Mouse (Mus musculus): ENCODE data around the gene Fndc7. TPM values are rescaled to one million over a fixed set of nuclear protein-coding genes. Genes with fewer than 3 reads are reported as not detected.

Fndc7 gene
- polyA plus RNA-seq, 1 experiment from 2014 or later = not detected

- ATAC-seq (ENCODE audit: low FRiP score, low TSS enrichment) = peak; percentile 68; the same call in 1 of the 2 replicates
- Histone ChIP-seq H3K4me2 (replicated peaks; ENCODE audit: low read depth, low read length) (no peak overlapping the region; the same call in 1 of the 2 replicates), H3K27ac (ENCODE audit: low read length) (peak overlapping the region; percentile 34; the same call in 1 of the 2 replicates)
Observed at GRCm38 (mm10) chr3:108858231-108858770, 31.5 kb downstream of the Fndc7 start.

GRCm38 (mm10) chr3:108857714-108858113 lies 32.1 kb downstream of the Fndc7 start:
- Histone ChIP-seq H3K27me3 (ENCODE audit: insufficient read depth, low read length) (no peaks in the 10 kb centered on the region), H3K4me3 (ENCODE audit: low read length) (no peak overlapping the region), H3K27ac (ENCODE audit: low read length) (0 out of 2 replicates have a peak overlapping the region, but pooled peaks have one; percentile 34), H3K36me3 (ENCODE audit: insufficient read depth, low read length) (no peaks in the 10 kb centered on the region), H3K4me1 (ENCODE audit: insufficient read depth, low read length) (peaks cover 14% of the 10 kb centered on the region; the same call in 1 of the 2 replicates), H3K9ac (replicated peaks; ENCODE audit: low read length) (no peak overlapping the region), H3K9me3 (ENCODE audit: low read length) (no peaks in the 10 kb centered on the region), H3K4me2 (replicated peaks; ENCODE audit: low read depth, low read length) (no peak overlapping the region)
- no peak for ATAC-seq (ENCODE audit: low FRiP score, low TSS enrichment)
- 100% methylated on average over 1 of the region's 1 CpGs for WGBS

More at GRCm38 (mm10) chr3:108858231-108858770, 31.5 kb downstream of the Fndc7 start:
- Histone ChIP-seq H3K9ac (replicated peaks; ENCODE audit: low read length) (no peak overlapping the region), H3K27me3 (ENCODE audit: insufficient read depth, low read length) (no peaks in the 10 kb centered on the region), H3K4me1 (ENCODE audit: insufficient read depth, low read length) (peaks cover 14% of the 10 kb centered on the region; the same call in 1 of the 2 replicates), H3K36me3 (ENCODE audit: insufficient read depth, low read length) (no peaks in the 10 kb centered on the region), H3K4me3 (ENCODE audit: low read length) (no peak overlapping the region), H3K9me3 (ENCODE audit: low read length) (no peaks in the 10 kb centered on the region)
- WGBS = 32% methylated on average over 7 of the region's 7 CpGs

- Histone ChIP-seq H3K9me3 (ENCODE audit: low read length) (no peaks in the 10 kb centered on the region), H3K36me3 (ENCODE audit: insufficient read depth, low read length) (no peaks in the 10 kb centered on the region), H3K27me3 (ENCODE audit: insufficient read depth, low read length) (no peaks in the 10 kb centered on the region), H3K4me1 (ENCODE audit: insufficient read depth, low read length) (peaks cover 14% of the 10 kb centered on the region; the same call in 1 of the 2 replicates), H3K9ac (replicated peaks; ENCODE audit: low read length) (no peak overlapping the region), H3K4me2 (replicated peaks; ENCODE audit: low read depth, low read length) (no peak overlapping the region), H3K27ac (ENCODE audit: low read length) (no peak overlapping the region), H3K4me3 (ENCODE audit: low read length) (no peak overlapping the region)
- WGBS = 38% methylated on average over 3 of the region's 3 CpGs
- ATAC-seq (ENCODE audit: low FRiP score, low TSS enrichment) = no peak
Observed at GRCm38 (mm10) chr3:108857124-108857470, 32.7 kb downstream of the Fndc7 start.

GRCm38 (mm10) chr3:108856386-108857123 lies 33.3 kb downstream of the Fndc7 start:
- Histone ChIP-seq H3K4me1 (ENCODE audit: insufficient read depth, low read length) (peaks cover 14% of the 10 kb centered on the region; the same call in 1 of the 2 replicates), H3K4me2 (replicated peaks; ENCODE audit: low read depth, low read length) (no peak overlapping the region), H3K9ac (replicated peaks; ENCODE audit: low read length) (no peak overlapping the region), H3K27me3 (ENCODE audit: insufficient read depth, low read length) (no peaks in the 10 kb centered on the region), H3K9me3 (ENCODE audit: low read length) (no peaks in the 10 kb centered on the region), H3K36me3 (ENCODE audit: insufficient read depth, low read length) (no peaks in the 10 kb centered on the region), H3K27ac (ENCODE audit: low read length) (no peak overlapping the region), H3K4me3 (ENCODE audit: low read length) (no peak overlapping the region)
- ATAC-seq (ENCODE audit: low FRiP score, low TSS enrichment) = 0 out of 2 replicates have a peak, but pooled peaks have one; percentile 2
- WGBS = 47% methylated on average over 8 of the region's 8 CpGs

- H3K4me1 ChIP-seq (ENCODE audit: insufficient read depth, low read length) = peaks cover 14% of the 10 kb centered on the region; the same call in 1 of the 2 replicates
- H3K9ac ChIP-seq (replicated peaks; ENCODE audit: low read length) = no peak overlapping the region
- 71% methylated on average over 10 of the region's 10 CpGs for WGBS
- no peak overlapping the region for H3K4me2 ChIP-seq (replicated peaks; ENCODE audit: low read depth, low read length)
- H3K27me3 ChIP-seq (ENCODE audit: insufficient read depth, low read length) = no peaks in the 10 kb centered on the region
- H3K36me3 ChIP-seq (ENCODE audit: insufficient read depth, low read length) = no peaks in the 10 kb centered on the region
- no peak overlapping the region for H3K4me3 ChIP-seq (ENCODE audit: low read length)
- no peaks in the 10 kb centered on the region for H3K9me3 ChIP-seq (ENCODE audit: low read length)
- H3K27ac ChIP-seq (ENCODE audit: low read length) = no peak overlapping the region
- no peak; the same call in 1 of the 2 replicates for ATAC-seq (ENCODE audit: low FRiP score, low TSS enrichment)
Observed at GRCm38 (mm10) chr3:108855864-108856263, 33.9 kb downstream of the Fndc7 start.

- 56% methylated on average over 12 of the region's 12 CpGs for WGBS
- no peak overlapping the region for H3K4me3 ChIP-seq (ENCODE audit: low read length)
- no peak overlapping the region for H3K4me2 ChIP-seq (replicated peaks; ENCODE audit: low read depth, low read length)
- no peak overlapping the region for H3K27ac ChIP-seq (ENCODE audit: low read length)
- H3K4me1 ChIP-seq (ENCODE audit: insufficient read depth, low read length) = peaks cover 14% of the 10 kb centered on the region; the same call in 1 of the 2 replicates
- no peak overlapping the region for H3K9ac ChIP-seq (replicated peaks; ENCODE audit: low read length)
- no peaks in the 10 kb centered on the region for H3K27me3 ChIP-seq (ENCODE audit: insufficient read depth, low read length)
- no peaks in the 10 kb centered on the region for H3K36me3 ChIP-seq (ENCODE audit: insufficient read depth, low read length)
- H3K9me3 ChIP-seq (ENCODE audit: low read length) = no peaks in the 10 kb centered on the region
- no peak for ATAC-seq (ENCODE audit: low FRiP score, low TSS enrichment)
Observed at GRCm38 (mm10) chr3:108855371-108855770, 34.4 kb downstream of the Fndc7 start.

GRCm38 (mm10) chr3:108853266-108853665 lies 36.5 kb downstream of the Fndc7 start:
- Histone ChIP-seq H3K4me1 (ENCODE audit: insufficient read depth, low read length) (peaks cover 10% of the 10 kb centered on the region; the same call in 1 of the 2 replicates), H3K36me3 (ENCODE audit: insufficient read depth, low read length) (no peaks in the 10 kb centered on the region), H3K27ac (ENCODE audit: low read length) (no peak overlapping the region), H3K27me3 (ENCODE audit: insufficient read depth, low read length) (no peaks in the 10 kb centered on the region), H3K4me2 (replicated peaks; ENCODE audit: low read depth, low read length) (no peak overlapping the region), H3K9me3 (ENCODE audit: low read length) (no peaks in the 10 kb centered on the region), H3K9ac (replicated peaks; ENCODE audit: low read length) (no peak overlapping the region), H3K4me3 (ENCODE audit: low read length) (no peak overlapping the region)
- ATAC-seq (ENCODE audit: low FRiP score, low TSS enrichment) = no peak
- WGBS = 83% methylated on average over 1 of the region's 1 CpGs

GRCm38 (mm10) chr3:108851996-108852697 lies 37.7 kb downstream of the Fndc7 start:
- 65% methylated on average over 6 of the region's 6 CpGs for WGBS
- H3K36me3 ChIP-seq (ENCODE audit: insufficient read depth, low read length) = no peaks in the 10 kb centered on the region
- no peak overlapping the region for H3K27ac ChIP-seq (ENCODE audit: low read length)
- ATAC-seq (ENCODE audit: low FRiP score, low TSS enrichment) = no peak
- no peak overlapping the region for H3K4me3 ChIP-seq (ENCODE audit: low read length)
- H3K4me1 ChIP-seq (ENCODE audit: insufficient read depth, low read length) = peaks cover 7% of the 10 kb centered on the region; the same call in 1 of the 2 replicates
- no peaks in the 10 kb centered on the region for H3K9me3 ChIP-seq (ENCODE audit: low read length)
- H3K27me3 ChIP-seq (ENCODE audit: insufficient read depth, low read length) = no peaks in the 10 kb centered on the region
- no peak overlapping the region for H3K4me2 ChIP-seq (replicated peaks; ENCODE audit: low read depth, low read length)
- H3K9ac ChIP-seq (replicated peaks; ENCODE audit: low read length) = no peak overlapping the region

GRCm38 (mm10) chr3:108851554-108851953 lies 38.3 kb downstream of the Fndc7 start:
- ATAC-seq (ENCODE audit: low FRiP score, low TSS enrichment) = no peak

More at GRCm38 (mm10) chr3:108851554-108851953, 38.3 kb downstream of the Fndc7 start:
- peaks cover 7% of the 10 kb centered on the region; the same call in 1 of the 2 replicates for H3K4me1 ChIP-seq (ENCODE audit: insufficient read depth, low read length)
- H3K9me3 ChIP-seq (ENCODE audit: low read length) = no peaks in the 10 kb centered on the region
- H3K4me2 ChIP-seq (replicated peaks; ENCODE audit: low read depth, low read length) = no peak overlapping the region
- no peak overlapping the region for H3K27ac ChIP-seq (ENCODE audit: low read length)
- no peak overlapping the region for H3K4me3 ChIP-seq (ENCODE audit: low read length)
- H3K27me3 ChIP-seq (ENCODE audit: insufficient read depth, low read length) = no peaks in the 10 kb centered on the region
- H3K36me3 ChIP-seq (ENCODE audit: insufficient read depth, low read length) = no peaks in the 10 kb centered on the region
- WGBS = 62% methylated on average over 3 of the region's 3 CpGs
- no peak overlapping the region for H3K9ac ChIP-seq (replicated peaks; ENCODE audit: low read length)
